Mouse (Mus musculus) ES-E14 (cell line): ENCODE data around the gene Gabbr2.

Source experiments
- HCFC1 ChIP-seq: IDR thresholded peaks from 2 replicates; pipeline ENCODE4 v1.6.1; 2012; ENCODE audit warnings: low read length, inconsistent platforms, borderline replicate concordance; ENCODE audit not compliant: insufficient read depth
- ZNF384 ChIP-seq: IDR thresholded peaks from 2 replicates; pipeline ENCODE4 v1.6.1; 2012; ENCODE audit warnings: low read depth, low read length, inconsistent platforms

GRCm38 (mm10) chr4:46853852-46854460, 137.7 kb downstream of the Gabbr2 start:
- no peak for TF ChIP-seq HCFC1
- no peak for TF ChIP-seq ZNF384
